Mouse (Mus musculus) lung, postnatal 0 days (tissue): ENCODE measurements around the gene Dek.

ENCODE experiments used
- CTCF ChIP-seq: IDR thresholded peaks from 2 replicates; pipeline ENCODE4 v1.5.1; 2016; ENCODE audit warnings: antibody characterized with exemption, mild to moderate bottlenecking
- EP300 ChIP-seq: IDR thresholded peaks from 2 replicates; pipeline ENCODE4 v1.6.1; 2016; ENCODE audit warnings: antibody characterized with exemption, mild to moderate bottlenecking, control low read depth

DNA sequence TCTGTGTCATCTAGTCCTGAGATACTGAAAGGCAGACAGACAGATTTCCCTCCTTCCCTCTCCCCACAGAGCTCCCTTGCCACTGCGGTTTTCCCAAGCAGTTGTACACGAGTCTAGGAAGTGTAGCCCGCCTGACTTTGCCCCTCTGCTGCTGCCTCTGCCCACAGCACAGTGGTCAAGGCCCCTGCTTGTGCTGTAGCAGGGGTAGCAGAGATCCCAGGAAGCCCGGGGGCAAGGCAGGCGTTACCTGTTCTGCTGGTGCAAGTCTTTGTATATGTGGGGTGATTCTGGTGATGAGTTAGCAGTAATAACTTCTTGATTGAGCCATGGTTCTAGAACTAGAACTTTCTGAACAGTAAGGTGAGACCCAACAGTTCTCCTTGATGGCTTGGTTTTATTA is 29.8 kb downstream of the Dek start:
- TF ChIP-seq CTCF (no peak), EP300 (no peak)
